Mouse (Mus musculus) CH12.LX (cell line): ENCODE measurements around the gene Pom121l2. TPM values are rescaled to one million over a fixed set of nuclear protein-coding genes. Genes with fewer than 3 reads are reported as not detected.

Source experiments
- DNase-seq: peaks from one replicate; pipeline ENCODE4 v3.0.0-alpha.2; 2013; ENCODE audit errors: extremely low read depth
- H3K27ac ChIP-seq: 2 replicates; pipeline ENCODE4 v1.5.1; 2012; ENCODE audit warnings: low read depth, mild to moderate bottlenecking, control low read depth, moderate library complexity; ENCODE audit not compliant: insufficient read depth
- H3K27me3 ChIP-seq: replicated peaks from 2 replicates; pipeline ENCODE3; 2012; ENCODE audit warnings: inconsistent platforms
- H3K36me3 ChIP-seq, 2 experiments: replicated peaks in 1 of 2; 2 replicates each; pipeline versions ENCODE3 to v1.6.1; 2012; ENCODE audit warnings: inconsistent platforms in 1 of 2, low read length in 1 of 2, mild to moderate bottlenecking in 1 of 2, mixed read lengths in 1 of 2, moderate library complexity in 1 of 2; ENCODE audit not compliant: control insufficient read depth in 1 of 2, insufficient read depth in 1 of 2
- H3K4me1 ChIP-seq, 2 experiments: 2 replicates each; pipeline ENCODE4 v1.6.1; 2012; ENCODE audit warnings: inconsistent platforms in 1 of 2, moderate library complexity in 1 of 2; ENCODE audit not compliant: insufficient read depth in 2 of 2, control insufficient read depth in 1 of 2
- H3K4me2 ChIP-seq: 2 replicates; pipeline ENCODE4 v1.6.1; 2012; ENCODE audit warnings: low read depth, mild to moderate bottlenecking, control low read depth; ENCODE audit not compliant: poor library complexity, insufficient read depth, severe bottlenecking
- H3K4me3 ChIP-seq, 3 experiments: fragments of 150-350 bp in 1 of 3; sonication (generic) in 1 of 3; replicated peaks in 1 of 3; 2 replicates each; pipeline versions ENCODE3 to v1.5.1; 2011 to 2012; ENCODE audit warnings: low read depth in 2 of 3, low read length in 2 of 3, mild to moderate bottlenecking in 2 of 3, moderate library complexity in 2 of 3, control low read depth in 1 of 3, improper control_type of control experiment in 1 of 3, inconsistent platforms in 1 of 3, mixed read lengths in 1 of 3; ENCODE audit not compliant: poor library complexity in 1 of 3
- H3K79me2 ChIP-seq: replicated peaks from 2 replicates; pipeline ENCODE4 v1.6.1; 2012; ENCODE audit warnings: mild to moderate bottlenecking, moderate library complexity; ENCODE audit not compliant: control insufficient read depth, poor library complexity, insufficient read depth, severe bottlenecking; ENCODE audit errors: extremely low read depth
- H3K9ac ChIP-seq: 2 replicates; pipeline ENCODE4 v1.6.1; 2012; ENCODE audit warnings: low read depth, mild to moderate bottlenecking, control low read depth, moderate library complexity; ENCODE audit not compliant: insufficient read depth
- H3K9me3 ChIP-seq: replicated peaks from 2 replicates; pipeline ENCODE3; 2012; ENCODE audit warnings: low read length, inconsistent platforms, mixed read lengths
- BHLHE40 ChIP-seq: IDR thresholded peaks from 2 replicates; pipeline ENCODE4 v1.6.1; 2011; ENCODE audit warnings: mild to moderate bottlenecking, low read depth, low read length, improper control_type of control experiment
- E2F4 ChIP-seq: IDR thresholded peaks from 2 replicates; pipeline ENCODE4 v1.6.1; 2011; ENCODE audit warnings: low read depth, low read length, improper control_type of control experiment; ENCODE audit not compliant: insufficient replicate concordance
- EP300 ChIP-seq: IDR thresholded peaks from 2 replicates; pipeline ENCODE4 v1.6.1; 2011; ENCODE audit warnings: low read length, improper control_type of control experiment
- GABPA ChIP-seq: IDR thresholded peaks from 2 replicates; pipeline ENCODE4 v1.6.1; 2012; ENCODE audit warnings: low read depth, low read length, improper control_type of control experiment, inconsistent platforms; ENCODE audit not compliant: insufficient replicate concordance
- HCFC1 ChIP-seq: IDR thresholded peaks from 2 replicates; pipeline ENCODE4 v1.6.1; 2012; ENCODE audit warnings: low read depth, mild to moderate bottlenecking, inconsistent platforms, low read length, improper control_type of control experiment
- IRF4 ChIP-seq: IDR thresholded peaks from 2 replicates; pipeline ENCODE4 v1.6.1; 2014; ENCODE audit warnings: low read depth, mild to moderate bottlenecking, inconsistent platforms, low read length, improper control_type of control experiment
- JUN ChIP-seq: IDR thresholded peaks from 2 replicates; pipeline ENCODE4 v1.6.1; 2011; ENCODE audit warnings: low read depth, mild to moderate bottlenecking, low read length, improper control_type of control experiment, moderate library complexity; ENCODE audit not compliant: insufficient read depth
- JUND ChIP-seq: conservative IDR thresholded peaks from 2 replicates; pipeline ENCODE4 v1.6.1; 2011; ENCODE audit warnings: low read depth, low read length, improper control_type of control experiment
- KAT2A ChIP-seq: IDR thresholded peaks from 2 replicates; pipeline ENCODE4 v1.6.1; 2012; ENCODE audit warnings: low read length, improper control_type of control experiment, inconsistent platforms; ENCODE audit not compliant: insufficient replicate concordance
- MAFK ChIP-seq: IDR thresholded peaks from 2 replicates; pipeline ENCODE4 v1.6.1; 2011; ENCODE audit warnings: low read length, improper control_type of control experiment; ENCODE audit not compliant: insufficient replicate concordance
- MAZ ChIP-seq: IDR thresholded peaks from 2 replicates; pipeline ENCODE4 v1.6.1; 2012; ENCODE audit warnings: low read depth, mild to moderate bottlenecking, inconsistent platforms, low read length, improper control_type of control experiment, moderate library complexity
- MEF2A ChIP-seq: IDR thresholded peaks from 2 replicates; pipeline ENCODE4 v1.6.1; 2014; ENCODE audit warnings: low read depth, mild to moderate bottlenecking, inconsistent platforms, low read length, improper control_type of control experiment, borderline replicate concordance
- MXI1 ChIP-seq: IDR thresholded peaks from 2 replicates; pipeline ENCODE4 v1.6.1; 2011; ENCODE audit warnings: mild to moderate bottlenecking, low read depth, low read length, improper control_type of control experiment
- MYC ChIP-seq: IDR thresholded peaks from 2 replicates; pipeline ENCODE4 v1.6.1; 2011; ENCODE audit warnings: low read depth, mild to moderate bottlenecking, improper control_type of control experiment, low read length
- PAX5 ChIP-seq: IDR thresholded peaks from 2 replicates; pipeline ENCODE4 v1.6.1; 2012; ENCODE audit warnings: low read length, inconsistent platforms, mixed read lengths
- POLR2AphosphoS2 ChIP-seq: IDR thresholded peaks from 2 replicates; pipeline ENCODE4 v1.6.1; 2011; ENCODE audit warnings: low read depth, low read length, improper control_type of control experiment
- RAD21 ChIP-seq: IDR thresholded peaks from 2 replicates; pipeline ENCODE4 v1.6.1; 2011; ENCODE audit warnings: low read depth, mild to moderate bottlenecking, low read length, improper control_type of control experiment, moderate library complexity
- SMC3 ChIP-seq: IDR thresholded peaks from 2 replicates; pipeline ENCODE4 v1.6.1; 2011; ENCODE audit warnings: low read depth, low read length, improper control_type of control experiment
- UBTF ChIP-seq: IDR thresholded peaks from 2 replicates; pipeline ENCODE4 v1.6.1; 2012; ENCODE audit warnings: low read depth, mild to moderate bottlenecking, inconsistent platforms, low read length, improper control_type of control experiment, moderate library complexity
- ZKSCAN1 ChIP-seq: IDR thresholded peaks from 2 replicates; pipeline ENCODE4 v1.6.1; 2012; ENCODE audit warnings: low read depth, inconsistent platforms, low read length, improper control_type of control experiment, borderline replicate concordance
- ZNF384 ChIP-seq: IDR thresholded peaks from 2 replicates; pipeline ENCODE4 v1.6.1; 2012; ENCODE audit warnings: low read depth, low read length, improper control_type of control experiment, inconsistent platforms
- dilution Hi-C: fragments of 300-500 bp; cut with MboI; formaldehyde crosslinking; loops from 2 replicates; pipeline ENCODE4 v1.14.3; 2020; ENCODE audit warnings: low sequenced_read_pairs; ENCODE audit not compliant: extremely low pct_unique_long_range_greater_than_20kb, extremely low pct_ligation_motif_present
- in situ Hi-C: fragments of 300-500 bp; cut with MboI; formaldehyde crosslinking; loops from 3 replicates; pipeline ENCODE4 v1.14.3; 2019; ENCODE audit warnings: low sequenced_read_pairs, low pct_ligation_motif_present, low pct_unique_long_range_greater_than_20kb, mixed read lengths
- polyA plus RNA-seq: library from polyadenylated mRNA; unstranded; fragments of >175 nt; gene quantifications from 2 replicates; pipeline ENCODE4 v1.2.1, GENCODE M21; 2012; ENCODE audit warnings: low read depth; ENCODE audit not compliant: insufficient read length
- total RNA-seq, 2 experiments: library from RNA; depleted of rRNA; stranded (reverse); fragments of 300-350 nt in 1 of 2; fragments of >200 nt in 1 of 2; gene quantifications; 2 replicates each; pipeline ENCODE4 v1.2.3; 2012 to 2014

Gene Pom121l2
- total and polyA plus RNA-seq, 3 experiments = not detected

DNA sequence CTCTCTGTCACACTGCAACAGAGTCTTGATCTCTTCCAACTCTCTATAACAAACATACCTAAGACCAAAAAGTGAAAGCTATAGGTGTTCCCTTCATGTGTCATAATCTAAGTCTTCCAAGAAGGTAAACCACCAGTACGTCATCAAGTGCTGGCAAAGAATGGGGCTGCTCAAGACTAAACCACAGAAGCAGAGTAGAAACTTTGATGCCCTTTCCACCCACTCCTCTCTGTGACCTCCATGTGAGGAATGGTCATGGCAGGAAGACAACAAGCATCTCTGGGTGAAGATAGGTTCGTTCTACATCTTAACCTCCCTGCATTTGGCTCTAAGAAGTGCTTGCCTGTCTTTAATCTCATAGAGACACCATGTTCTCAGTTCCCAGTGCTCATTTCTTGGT lies 3.5 kb downstream of the Pom121l2 start:
- in situ Hi-C loops = no loop called here
- H3K4me2 ChIP-seq = no peak overlapping the region
- H3K9ac ChIP-seq = no peak overlapping the region
- no peaks in the 10 kb centered on the region for H3K9me3 ChIP-seq
- dilution Hi-C loops = no loop called here
- H3K27me3 ChIP-seq = peaks cover 16% of the 10 kb centered on the region
- no peaks in the 10 kb centered on the region for H3K36me3 ChIP-seq
- TF ChIP-seq SMC3 (no peak), UBTF (no peak), ZNF384 (no peak), IRF4 (no peak), POLR2AphosphoS2 (no peak), MEF2A (no peak), E2F4 (no peak), MYC (no peak), BHLHE40 (no peak), KAT2A (no peak), MAFK (no peak), PAX5 (no peak), EP300 (no peak)
- H3K4me1 ChIP-seq = peaks cover under 1 to 2% of the 10 kb centered on the region in 2 experiments; a peak in 2 of 4 replicates
- H3K79me2 ChIP-seq = no peaks in the 10 kb centered on the region
- no peak overlapping the region for H3K27ac ChIP-seq
- no peak for DNase-seq
- no peak overlapping the region for H3K4me3 ChIP-seq

- H3K9me3 ChIP-seq = peaks cover 8% of the 10 kb centered on the region
- dilution Hi-C loops (no loop called here), in situ Hi-C loops (no loop called here)
- H3K27ac ChIP-seq = no peak overlapping the region
- peaks cover 3 to 9% of the 10 kb centered on the region in 2 experiments for H3K4me1 ChIP-seq
- H3K36me3 ChIP-seq = no peaks in the 10 kb centered on the region
- TF ChIP-seq ZKSCAN1 (no peak), MXI1 (no peak), E2F4 (no peak), ZNF384 (no peak), RAD21 (no peak), PAX5 (no peak), UBTF (no peak), KAT2A (no peak), HCFC1 (no peak), JUN (no peak), BHLHE40 (no peak), JUND (no peak), GABPA (no peak), POLR2AphosphoS2 (no peak), MAFK (no peak), MAZ (no peak), MEF2A (no peak), EP300 (no peak)
- H3K79me2 ChIP-seq = no peaks in the 10 kb centered on the region
- peaks cover 7% of the 10 kb centered on the region for H3K27me3 ChIP-seq
- H3K4me3 ChIP-seq = no peak overlapping the region
- no peak for DNase-seq
- no peak overlapping the region for H3K9ac ChIP-seq
- no peak overlapping the region for H3K4me2 ChIP-seq
These were observed 11.6 kb downstream of the Pom121l2 start for GRCm38 (mm10) chr13:21992550-21992949.
